Mouse (Mus musculus) heart, postnatal 10 days (tissue): ENCODE results near the gene Hist1h1a. TPM values are rescaled to one million over a fixed set of nuclear protein-coding genes. Genes with fewer than 3 reads are reported as not detected.
A peak's percentile ranks its signal among the peaks of the same experiment; 100 is the strongest.
"Not testable (repeated sequence)": the region's sequence is repeated elsewhere in the genome, so short reads cannot be mapped to it uniquely, and the experiment has no call there.

Experiments used
- DNase-seq, 2 experiments: peaks; one replicate each; pipeline ENCODE4 v3.0.0; 2021
- intact Hi-C: fragments of 180-260 bp; cut with DNase I; formaldehyde crosslinking; loops from one replicate; pipeline ENCODE4 v1.15.1; 2025
- total RNA-seq, 2 experiments: library from RNA; stranded (reverse); gene quantifications; 2 replicates each; pipeline ENCODE4 v1.2.3; 2021

Gene Hist1h1a
- total RNA-seq, result 100 to 1,000 TPM; 109 to 127 TPM

DNA sequence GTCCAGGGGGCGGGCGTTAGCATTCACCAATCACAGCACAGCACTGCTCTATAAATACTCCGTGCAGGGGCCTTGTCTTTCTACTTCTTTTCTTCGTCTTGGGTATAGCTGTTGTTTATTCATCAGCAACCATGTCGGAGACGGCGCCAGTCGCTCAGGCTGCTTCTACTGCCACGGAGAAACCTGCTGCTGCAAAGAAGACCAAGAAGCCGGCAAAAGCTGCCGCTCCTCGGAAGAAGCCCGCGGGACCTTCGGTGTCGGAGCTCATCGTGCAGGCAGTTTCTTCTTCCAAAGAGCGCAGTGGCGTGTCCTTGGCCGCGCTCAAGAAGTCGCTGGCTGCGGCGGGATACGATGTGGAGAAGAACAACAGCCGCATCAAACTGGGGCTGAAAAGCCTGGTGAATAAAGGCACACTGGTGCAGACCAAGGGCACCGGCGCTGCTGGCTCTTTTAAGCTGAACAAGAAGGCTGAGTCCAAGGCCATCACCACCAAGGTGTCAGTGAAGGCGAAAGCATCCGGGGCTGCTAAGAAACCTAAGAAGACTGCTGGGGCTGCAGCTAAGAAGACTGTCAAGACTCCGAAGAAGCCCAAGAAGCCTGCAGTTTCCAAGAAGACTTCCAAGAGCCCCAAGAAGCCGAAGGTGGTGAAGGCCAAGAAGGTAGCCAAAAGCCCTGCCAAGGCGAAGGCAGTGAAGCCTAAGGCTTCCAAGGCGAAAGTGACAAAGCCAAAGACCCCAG is at the start of gene Hist1h1a:
Gene Hist1h1a, plus strand, starts transcription at position 81 of the 738 bp plus-strand sequence.
- intact Hi-C loops, result loop anchor here (5.0 kb wide), 1 partner anchor 1711 kb away; no protein-coding TSS in a partner anchor
- peak; percentile 87 to 89 for DNase-seq

- no peak for DNase-seq
- intact Hi-C loops, result no loop called here
These were observed 47.0 kb upstream of the Hist1h1a start for GRCm38 (mm10) chr13:23716261-23717042.

DNA sequence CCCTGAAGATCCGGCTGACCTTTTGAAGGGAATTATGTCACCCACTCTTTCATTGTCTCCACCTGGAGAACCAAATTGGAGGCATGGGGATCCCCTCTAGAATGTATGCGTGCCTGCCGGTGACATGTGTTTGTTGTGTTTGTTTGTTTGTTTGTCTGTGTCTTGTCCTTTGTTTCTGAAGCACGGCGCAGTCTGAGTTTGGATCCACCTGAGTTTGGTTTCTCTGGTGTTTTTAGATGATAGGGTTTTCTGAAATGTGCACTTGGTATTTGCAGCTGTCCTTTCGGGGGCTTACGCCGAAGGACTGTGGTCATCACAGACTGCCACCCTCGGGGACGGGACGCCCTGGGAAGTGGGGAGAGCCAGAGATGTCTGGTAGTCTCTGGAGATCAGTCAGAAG is 46.3 kb upstream of the Hist1h1a start:
- intact Hi-C loops, result no loop called here
- DNase-seq, result no peak

GRCm38 (mm10) chr13:23717593-23718245 is 45.7 kb upstream of the Hist1h1a start:
- DNase-seq, intact Hi-C loops: not testable (repeated sequence)

- DNase-seq, result no peak
- intact Hi-C loops, result no loop called here
These were observed 39.2 kb upstream of the Hist1h1a start for GRCm38 (mm10) chr13:23724239-23724638.

GRCm38 (mm10) chr13:23725213-23725612 is 38.3 kb upstream of the Hist1h1a start:
- intact Hi-C loops, result no loop called here
- no peak for DNase-seq

DNA sequence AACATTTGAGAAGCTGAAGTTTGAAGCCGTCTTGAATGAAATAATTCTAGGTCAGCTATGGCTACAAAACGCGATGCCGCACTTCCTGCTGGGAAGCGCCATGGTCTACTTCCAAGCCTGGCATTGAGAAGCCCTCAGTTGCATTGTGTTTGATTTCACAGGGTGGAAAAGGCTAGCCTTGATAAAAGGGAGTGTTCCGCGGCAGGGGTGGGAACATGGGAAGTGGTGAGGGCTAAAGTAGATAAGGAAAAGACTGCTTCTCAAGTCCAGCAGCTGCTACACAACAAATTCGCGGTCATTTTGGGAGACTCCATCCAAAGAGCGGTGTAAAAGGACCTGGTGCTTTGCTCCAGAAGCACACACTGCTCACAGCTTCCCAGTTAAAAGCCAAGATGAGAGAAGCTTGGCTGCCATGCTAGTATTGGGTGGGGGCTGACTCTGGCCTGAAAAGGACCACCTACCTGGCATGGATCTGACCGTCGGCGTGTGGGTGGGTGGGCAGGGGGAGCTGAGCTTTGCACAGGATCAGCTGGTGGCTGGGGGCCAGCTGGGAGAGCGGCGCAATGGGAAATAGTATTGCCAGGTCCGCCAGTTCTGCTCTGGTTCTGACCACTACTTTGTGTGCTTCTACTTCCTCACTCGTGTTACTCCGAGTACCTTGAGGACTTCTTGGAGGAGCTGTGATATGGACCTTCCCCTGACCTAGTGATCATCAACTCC is 34.8 kb upstream of the Hist1h1a start:
- intact Hi-C loops, result no loop called here
- DNase-seq, result no peak

DNA sequence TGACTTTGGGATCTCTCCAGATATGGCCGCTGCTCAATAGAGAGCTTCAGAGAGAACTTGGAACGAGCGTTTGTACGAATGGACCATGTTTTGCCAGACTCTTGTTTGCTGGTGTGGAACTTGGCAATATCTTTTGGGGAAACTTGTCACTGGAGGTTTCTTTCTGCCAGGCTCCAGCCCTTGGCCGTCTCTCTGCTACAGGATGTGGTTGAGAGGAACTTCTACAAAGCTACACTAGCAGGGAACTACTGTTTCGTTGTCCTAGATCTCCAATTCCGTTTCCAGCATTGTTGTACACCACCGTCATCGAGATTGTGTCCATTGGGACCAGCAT is 34.3 kb upstream of the Hist1h1a start:
- intact Hi-C loops, result no loop called here
- no peak for DNase-seq

DNA sequence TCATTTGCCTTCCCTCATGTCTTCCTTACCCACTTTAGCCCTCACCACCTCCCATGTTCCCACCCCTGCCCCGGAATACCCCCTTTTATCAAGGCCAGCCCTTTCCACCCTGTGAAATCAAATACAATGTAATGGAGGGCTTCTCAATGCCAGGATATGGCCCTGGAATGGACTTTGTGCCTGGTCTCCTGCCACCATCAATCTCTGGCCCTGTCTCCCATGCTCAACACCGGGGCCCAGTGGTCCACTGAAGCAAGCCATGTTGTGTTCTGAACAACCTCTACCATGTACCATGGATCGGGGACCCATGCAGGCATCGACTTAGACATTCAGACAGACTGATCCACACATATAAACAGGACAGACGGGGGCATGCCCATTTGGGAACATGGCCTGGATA is 33.8 kb upstream of the Hist1h1a start:
- DNase-seq, result no peak
- intact Hi-C loops, result loop anchor here (10.0 kb wide), 1 partner anchor 45 kb away; the partner anchor contains the start of genes Hist1h2ac and Hist1h2bc

- intact Hi-C loops, result loop anchor here (10.0 kb wide), 1 partner anchor 46 kb away; the partner anchor contains the start of genes Hist1h2ac and Hist1h2bc
- peak; percentile 41 for DNase-seq
These were observed 33.0 kb upstream of the Hist1h1a start for GRCm38 (mm10) chr13:23730479-23730878.

- peak in 1 of 2 experiments; percentile 57 for DNase-seq
These were observed 31.2 kb upstream of the Hist1h1a start for GRCm38 (mm10) chr13:23732156-23732804.

DNA sequence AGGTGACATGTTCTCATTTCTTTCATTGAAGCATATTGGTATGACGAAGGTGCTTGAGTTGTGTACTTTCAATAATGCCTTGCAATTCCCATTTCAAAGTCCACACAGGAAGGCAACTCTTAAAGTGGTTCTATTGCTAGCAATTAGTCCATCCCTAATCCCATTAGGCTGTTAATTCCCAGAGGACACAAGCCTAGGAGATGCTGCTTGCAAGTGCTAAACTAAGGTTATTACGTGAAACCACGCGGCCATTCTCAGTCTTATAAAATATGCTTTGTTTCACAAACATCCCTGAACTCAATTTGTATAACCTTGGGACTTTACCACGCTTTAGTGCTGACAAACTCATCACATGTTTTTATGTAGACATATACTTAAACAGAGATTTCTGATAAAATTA is 26.4 kb upstream of the Hist1h1a start:
- intact Hi-C loops, result loop anchor here (5.0 to 10.0 kb wide), 3 partner anchors 52 to 305 kb away; partner anchors contain the start of genes Hist1h1e, Hist1h2ac, Hist1h2bc and Hist1h2be
- no peak for DNase-seq

More at GRCm38 (mm10) chr13:23732156-23732804, 31.2 kb upstream of the Hist1h1a start:
- intact Hi-C loops, result loop anchor here (1.0 to 10.0 kb wide), 2 partner anchors 31 to 47 kb away; partner anchors contain the start of genes Hist1h2ac and Hist1h2bc

DNA sequence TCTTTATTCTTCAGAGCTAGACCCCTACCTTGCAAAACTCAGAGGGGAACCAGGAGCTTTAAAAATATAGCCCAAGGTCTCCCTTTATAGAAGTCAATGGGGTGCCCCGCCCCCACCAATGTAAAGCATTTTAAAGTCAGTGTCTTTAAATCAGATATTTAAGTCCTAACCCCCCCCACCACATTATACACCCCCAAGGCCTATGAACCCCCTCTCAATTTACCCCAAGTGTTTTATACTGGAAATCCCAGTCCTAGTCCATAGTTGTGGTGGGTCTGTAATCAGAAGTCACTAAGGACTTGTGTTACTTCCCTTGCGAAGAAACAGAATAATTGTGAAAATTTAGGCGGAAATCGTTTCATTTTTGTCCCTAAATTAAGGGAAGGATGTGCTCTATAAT is 25.4 kb upstream of the Hist1h1a start:
- DNase-seq, result peak in 1 of 2 experiments; percentile 49
- intact Hi-C loops, result loop anchor here (5.0 to 10.0 kb wide), 3 partner anchors 53 to 306 kb away; partner anchors contain the start of genes Hist1h1e, Hist1h2ac, Hist1h2bc and Hist1h2be

DNA sequence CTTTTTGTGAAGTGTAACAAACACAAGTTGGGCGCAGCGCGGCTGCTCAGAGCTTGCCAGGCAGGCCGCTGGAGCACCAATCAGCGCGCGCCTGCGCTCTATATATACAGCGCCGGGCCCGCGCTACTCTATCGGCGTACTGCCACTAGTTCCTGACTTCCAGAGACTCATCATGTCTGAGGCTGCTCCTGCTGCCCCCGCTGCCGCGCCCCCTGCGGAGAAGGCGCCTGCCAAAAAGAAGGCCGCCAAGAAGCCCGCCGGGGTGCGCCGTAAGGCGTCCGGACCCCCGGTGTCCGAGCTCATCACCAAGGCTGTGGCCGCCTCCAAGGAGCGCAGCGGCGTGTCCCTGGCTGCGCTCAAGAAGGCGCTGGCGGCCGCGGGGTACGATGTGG is 24.8 kb upstream of the Hist1h1a start, which contains the start of gene Hist1h1c:
Gene Hist1h1c, plus strand, starts transcription at position 132 of the 392 bp plus-strand sequence.
- peak; percentile 94 to 96 for DNase-seq
- intact Hi-C loops, result loop anchor here (5.0 to 10.0 kb wide), 3 partner anchors 54 to 306 kb away; partner anchors contain the start of genes Hist1h1e, Hist1h2ac, Hist1h2bc and Hist1h2be

DNA sequence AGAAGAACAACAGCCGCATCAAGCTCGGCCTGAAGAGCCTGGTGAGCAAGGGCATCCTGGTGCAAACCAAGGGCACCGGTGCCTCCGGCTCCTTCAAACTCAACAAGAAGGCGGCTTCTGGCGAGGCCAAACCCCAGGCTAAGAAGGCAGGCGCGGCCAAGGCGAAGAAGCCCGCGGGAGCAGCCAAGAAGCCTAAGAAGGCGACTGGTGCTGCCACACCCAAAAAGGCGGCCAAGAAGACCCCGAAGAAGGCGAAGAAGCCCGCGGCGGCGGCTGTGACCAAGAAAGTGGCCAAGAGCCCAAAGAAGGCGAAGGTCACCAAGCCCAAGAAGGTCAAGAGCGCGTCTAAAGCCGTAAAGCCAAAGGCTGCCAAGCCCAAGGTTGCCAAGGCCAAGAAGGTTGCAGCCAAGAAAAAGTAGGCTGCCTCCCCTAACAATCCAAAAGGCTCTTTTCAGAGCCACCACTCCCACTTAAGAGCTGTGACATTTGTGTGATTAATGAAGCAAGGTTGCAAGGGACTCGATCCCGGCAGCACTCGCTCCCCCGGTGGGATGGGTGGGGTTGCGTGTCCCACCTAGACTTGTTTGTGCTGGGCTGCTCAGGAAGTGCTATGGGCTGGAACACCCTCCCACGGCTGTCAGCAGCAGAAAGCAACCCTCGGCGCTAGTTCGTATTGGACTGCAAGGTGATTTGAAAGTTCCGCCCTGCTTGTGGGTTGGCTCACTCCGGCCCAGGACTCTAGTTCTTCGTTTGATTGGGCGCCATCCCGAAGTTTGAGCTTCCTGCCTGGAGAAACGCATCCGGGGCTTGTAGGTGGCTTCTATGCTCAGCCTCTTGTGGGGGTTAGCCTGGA is 24.2 kb upstream of the Hist1h1a start:
- intact Hi-C loops, result loop anchor here (5.0 to 10.0 kb wide), 3 partner anchors 54 to 307 kb away; partner anchors contain the start of genes Hist1h1e, Hist1h2ac, Hist1h2bc and Hist1h2be
- DNase-seq, result peak; percentile 94 to 97

GRCm38 (mm10) chr13:23739922-23740252 is 23.6 kb upstream of the Hist1h1a start:
- DNase-seq, result no peak
- intact Hi-C loops, result loop anchor here (5.0 to 10.0 kb wide), 6 partner anchors 55 to 1915 kb away; partner anchors contain the start of genes Hist1h1e, Hist1h2ac, Hist1h2af and Hist1h2bc

DNA sequence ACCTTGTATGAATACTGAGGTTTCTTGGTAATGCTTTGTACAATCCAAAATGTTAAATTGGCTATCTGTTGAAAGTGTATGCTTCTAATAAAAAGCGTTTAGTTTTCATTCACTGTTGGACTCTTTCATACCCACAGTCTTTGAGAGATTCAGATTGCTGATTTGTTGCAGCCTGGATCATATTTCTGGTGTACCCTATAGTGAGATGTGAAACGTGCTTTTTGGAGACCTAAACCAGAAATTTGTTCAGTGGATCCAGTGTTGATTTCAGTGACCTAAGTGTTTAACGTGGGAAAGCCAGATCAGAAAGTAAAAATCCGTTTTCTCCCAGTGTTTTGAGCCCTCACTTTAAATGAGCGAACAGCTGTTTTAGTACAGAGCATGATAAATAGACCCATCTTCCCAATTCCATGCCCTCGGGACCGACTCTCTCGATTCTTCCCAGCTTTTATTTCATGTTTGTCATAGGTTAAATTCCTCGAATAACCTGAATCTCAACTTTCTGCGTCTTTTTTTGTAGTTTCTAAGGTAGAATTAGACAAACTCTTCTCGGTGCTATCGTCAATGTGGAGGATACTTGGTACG is 23.1 kb upstream of the Hist1h1a start:
- no peak for DNase-seq
- intact Hi-C loops, result loop anchor here (5.0 to 10.0 kb wide), 3 partner anchors 158 to 1916 kb away; partner anchors contain the start of genes Hist1h2af, Hist1h3g, Hist1h4d and Hist1h4h

GRCm38 (mm10) chr13:23740910-23741309 is 22.6 kb upstream of the Hist1h1a start:
- intact Hi-C loops, result loop anchor here (5.0 to 10.0 kb wide), 3 partner anchors 159 to 1916 kb away; partner anchors contain the start of genes Hist1h2af, Hist1h3g, Hist1h4d and Hist1h4h
- DNase-seq, result no peak
